Mouse (Mus musculus): ENCODE measurements around the gene Gm28434.

GRCm38 (mm10) chr5:88005241-88005640 lies 35.9 kb downstream of the Gm28434 start:
- TF ChIP-seq POLR2A (IDR thresholded peaks at IDR 0.05; ENCODE audit: insufficient read depth, low read length) (no peak), CTCF (IDR thresholded peaks at IDR 0.05; ENCODE audit: low read depth, low read length) (no peak), EP300 (IDR thresholded peaks at IDR 0.05; ENCODE audit: insufficient read depth, low read depth, low read length) (no peak)
